18 mouse cellular contexts compared by ENCODE assay signal in the genomic region with DNA sequence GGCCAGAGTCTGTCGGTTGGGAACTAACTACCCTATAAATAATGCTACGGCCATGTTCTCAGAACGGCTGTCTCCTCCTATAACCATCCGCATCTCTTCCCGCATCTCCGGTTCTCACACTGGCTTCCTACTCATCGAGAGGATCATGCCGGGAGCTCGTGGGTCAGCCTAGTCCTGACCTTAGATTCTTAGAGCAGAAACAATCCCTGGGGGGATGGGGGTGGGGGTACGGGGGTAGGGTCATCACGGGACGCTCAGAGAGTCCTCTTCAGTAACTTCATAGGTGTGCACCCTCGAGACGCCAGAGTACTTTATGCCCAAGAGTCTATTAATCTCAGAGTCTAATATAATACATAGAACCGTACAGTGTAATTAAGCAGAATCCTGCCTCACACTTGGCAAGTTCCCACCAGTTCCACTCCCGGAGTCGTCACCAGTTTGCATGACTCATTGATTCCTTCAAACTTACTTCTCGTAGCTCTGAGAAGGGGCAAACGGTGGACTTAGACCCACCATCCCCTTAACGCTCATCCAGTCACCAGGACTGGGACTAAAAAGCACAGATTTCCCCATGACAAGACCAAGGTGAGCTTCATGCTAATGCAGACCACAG.
DNase-seq lines count a peak whose midpoint lies in the region; ATAC-seq lines count a peak whose summit lies in the region.
"Had no signal": no experiment of that assay in that cellular context is flagged by ENCODE, and none has a peak within 500 bp of the region (broad histone marks: within the 10 kb centered on the region; RNA-seq: fewer than 3 reads in every experiment).

No protein-coding gene starts in this region.

- no peak for DNase-seq in heart, embryonic 10.5 days (ENCODE audit: low spot score)
- DNase-seq in heart, adult 18-20 months, result no peak
- DNase-seq in 3134 (ENCODE audit: extremely low read depth, insufficient read length, low spot score), result peak; percentile 39
- peak; percentile 64 for DNase-seq in Muller cell, postnatal 12 days (ENCODE audit: inconsistent ontology term)
- DNase-seq in right cerebral cortex, postnatal 10 days (ENCODE audit: low spot score in 2 of 2), result no peak
- no peak for DNase-seq in testis, postnatal 10 days (ENCODE audit: low spot score)
- DNase-seq: adrenal gland, postnatal 10 days; cerebellum, adult 11-12 months; cerebellum, postnatal 36 days; kidney, adult 18-20 months; kidney, postnatal 10 days; liver, postnatal 0 days had no signal

- 0 out of 2 replicates have a peak overlapping the region, but pooled peaks have one; percentile 14 for H3K4me2 ChIP-seq in heart, embryonic 15.5 days
- H3K4me2 ChIP-seq: embryonic facial prominence, embryonic 15.5 days; midbrain, embryonic 11.5 days had no signal

- H3K9me3 ChIP-seq in heart, embryonic 10.5 days, result no peaks in the 10 kb centered on the region
- H3K9me3 ChIP-seq in heart, embryonic 15.5 days (replicated peaks), result no peaks in the 10 kb centered on the region
- H3K9me3 ChIP-seq: embryonic facial prominence, embryonic 15.5 days had no signal

- peak overlapping the region; percentile 79 for H3K27ac ChIP-seq in heart, embryonic 10.5 days
- H3K27ac ChIP-seq in heart, embryonic 15.5 days, result peak overlapping the region; percentile 25
- H3K27ac ChIP-seq: embryonic facial prominence, embryonic 15.5 days; stomach, postnatal 0 days had no signal

- H3K27me3 ChIP-seq in heart, embryonic 10.5 days (ENCODE audit: insufficient read depth, poor library complexity, severe bottlenecking), result no peaks in the 10 kb centered on the region
- no peaks in the 10 kb centered on the region for H3K27me3 ChIP-seq in heart, embryonic 15.5 days
- H3K27me3 ChIP-seq: embryonic facial prominence, embryonic 15.5 days had no signal

- peaks cover 64% of the 10 kb centered on the region for H3K4me1 ChIP-seq in heart, embryonic 10.5 days
- peaks cover 54% of the 10 kb centered on the region for H3K4me1 ChIP-seq in heart, embryonic 15.5 days (replicated peaks)

- no peak overlapping the region for H3K4me3 ChIP-seq in heart, embryonic 10.5 days
- no peak overlapping the region for H3K4me3 ChIP-seq in heart, embryonic 15.5 days
- H3K4me3 ChIP-seq: embryonic facial prominence, embryonic 15.5 days had no signal

- 60% methylated on average over 20 of the region's 20 CpGs for WGBS in heart, embryonic 10.5 days
- 44% methylated on average over 20 of the region's 20 CpGs for WGBS in heart, embryonic 15.5 days

- H3K9ac ChIP-seq in heart, embryonic 15.5 days, result no peak overlapping the region
- H3K9ac ChIP-seq: embryonic facial prominence, embryonic 15.5 days; liver, postnatal 0 days had no signal

- ATAC-seq in heart, embryonic 15.5 days (replicated peaks; ENCODE audit: insufficient number of reproducible peaks, insufficient read depth, low FRiP score, low read depth), result no peak
- ATAC-seq: activated CD4-positive, CD25-positive, alpha-beta regulatory T cell, adult 4 months; forebrain, embryonic 16.5 days; liver, postnatal 0 days had no signal

- peaks cover 16% of the 10 kb centered on the region for H3K36me3 ChIP-seq in heart, embryonic 10.5 days
- no peaks in the 10 kb centered on the region for H3K36me3 ChIP-seq in heart, embryonic 15.5 days
- H3K36me3 ChIP-seq: embryonic facial prominence, embryonic 15.5 days had no signal

Comparison
In these comparisons a context has a peak if more than half of its experiments do, and no peak if none do; other contexts are left out.
1. DNase-seq: peak in 3134 (single experiment) and Muller cell, postnatal 12 days (single experiment); none in heart, embryonic 10.5 days (single experiment), heart, adult 18-20 months (0 of 2), right cerebral cortex, postnatal 10 days (0 of 2) and testis, postnatal 10 days (single experiment).